Mouse (Mus musculus) myocyte (in vitro differentiated cells): ENCODE results near the gene Tfcp2.

Experiments used
- E2F4 ChIP-seq: IDR thresholded peaks from one replicate; pipeline ENCODE4 v1.6.1; 2011; ENCODE audit warnings: mild to moderate bottlenecking, control low read depth, moderate library complexity; ENCODE audit not compliant: insufficient read depth
- MAX ChIP-seq: IDR thresholded peaks from one replicate; pipeline ENCODE4 v1.6.1; 2011; ENCODE audit warnings: low read depth, mild to moderate bottlenecking, control low read depth
- POLR2A ChIP-seq: IDR thresholded peaks from one replicate; pipeline ENCODE4 v1.6.1; 2011; ENCODE audit warnings: low read depth, mild to moderate bottlenecking, control low read depth, moderate library complexity; ENCODE audit not compliant: insufficient read length
- POLR2AphosphoS2 ChIP-seq: IDR thresholded peaks from one replicate; pipeline ENCODE4 v1.6.1; 2011; ENCODE audit warnings: low read depth, control low read depth; ENCODE audit not compliant: insufficient read length
- SRF ChIP-seq: IDR thresholded peaks from one replicate; pipeline ENCODE4 v1.6.1; 2011; ENCODE audit warnings: low read depth; ENCODE audit not compliant: control insufficient read depth, insufficient read length
- TCF3 ChIP-seq: IDR thresholded peaks from one replicate; pipeline ENCODE4 v1.6.1; 2011; ENCODE audit warnings: low read depth, control low read depth; ENCODE audit not compliant: insufficient read length

GRCm38 (mm10) chr15:100541426-100541825 lies 10.4 kb downstream of the Tfcp2 start:
- no peak for TF ChIP-seq POLR2A
- no peak for TF ChIP-seq TCF3
- no peak for TF ChIP-seq MAX
- TF ChIP-seq SRF = no peak
- TF ChIP-seq E2F4 = no peak
- no peak for TF ChIP-seq POLR2AphosphoS2
